Mouse (Mus musculus): ENCODE results near the gene Cradd. TPM values are rescaled to one million over a fixed set of nuclear protein-coding genes. Genes with fewer than 3 reads are reported as not detected.

The Cradd gene
- polyA plus RNA-seq, 1 experiment from 2014 or later = 9.8 TPM

DNA sequence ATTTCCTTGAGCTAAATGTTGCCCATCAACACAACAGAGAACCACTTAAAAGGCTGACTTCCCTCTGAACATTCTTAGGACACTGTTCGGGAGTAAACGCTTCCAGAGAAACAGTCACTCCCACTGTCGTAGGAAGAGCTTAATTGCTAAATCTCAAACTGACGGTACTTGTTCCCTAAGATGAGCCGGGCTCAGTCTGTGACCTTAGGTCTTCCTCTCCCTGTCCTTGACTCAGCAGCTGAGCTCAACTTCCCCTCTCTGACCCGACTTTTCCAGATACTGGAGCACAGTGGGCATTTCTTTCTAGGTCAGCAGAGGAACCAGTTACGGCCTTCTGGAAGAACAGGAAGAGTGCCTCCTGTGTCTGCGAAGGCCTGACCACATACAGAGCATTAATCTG lies 87.7 kb downstream of the Cradd start:
- Histone ChIP-seq H3K4me2 (replicated peaks; ENCODE audit: low read depth) (no peak overlapping the region), H3K27ac (replicated peaks) (no peak overlapping the region), H3K27me3 (ENCODE audit: control insufficient read depth, insufficient read depth, low read length) (no peaks in the 10 kb centered on the region), H3K9ac (ENCODE audit: low read length) (no peak overlapping the region), H3K9me3 (ENCODE audit: control insufficient read depth, low read length) (no peaks in the 10 kb centered on the region), H3K36me3 (ENCODE audit: control insufficient read depth, insufficient read depth, low read length) (no peaks in the 10 kb centered on the region), H3K4me1 (replicated peaks; ENCODE audit: control insufficient read depth, insufficient read depth) (no peaks in the 10 kb centered on the region), H3K4me3 (ENCODE audit: low read depth, low read length) (no peak overlapping the region)
- DNase-seq (ENCODE audit: low spot score) = no peak
- 0 out of 2 replicates have a peak, but pooled peaks have one; percentile 21 for ATAC-seq (ENCODE audit: low FRiP score, low TSS enrichment)
- TF ChIP-seq CTCF (IDR thresholded peaks at IDR 0.05; ENCODE audit: low read depth) (no peak), EP300 (optimal IDR thresholded peaks at IDR 0.05) (no peak)
- WGBS = 45% methylated on average over 8 of the region's 8 CpGs

DNA sequence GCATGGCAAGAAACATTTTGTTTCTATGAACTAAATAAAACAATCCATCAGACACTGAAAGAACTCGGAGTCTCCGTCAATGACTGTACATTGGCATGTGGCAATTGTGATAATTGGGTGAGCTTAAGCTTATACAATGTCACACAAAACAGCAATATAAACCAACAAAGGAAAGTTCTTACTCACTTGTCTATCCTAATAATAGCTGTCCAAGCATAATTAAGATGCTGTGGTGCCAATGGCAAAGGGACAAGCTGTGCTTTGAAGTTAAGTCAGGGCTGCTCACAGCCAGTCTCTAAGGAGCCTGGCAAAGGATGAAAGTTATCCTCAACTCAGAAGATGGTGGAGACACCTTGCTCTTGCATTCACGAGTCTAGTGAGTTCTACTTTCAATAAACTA lies 89.3 kb downstream of the Cradd start:
- Histone ChIP-seq H3K36me3 (ENCODE audit: control insufficient read depth, insufficient read depth, low read length) (no peaks in the 10 kb centered on the region), H3K4me2 (replicated peaks; ENCODE audit: low read depth) (no peak overlapping the region), H3K4me3 (ENCODE audit: low read depth, low read length) (no peak overlapping the region), H3K9me3 (ENCODE audit: control insufficient read depth, low read length) (no peaks in the 10 kb centered on the region), H3K4me1 (replicated peaks; ENCODE audit: control insufficient read depth, insufficient read depth) (no peaks in the 10 kb centered on the region), H3K27ac (replicated peaks) (no peak overlapping the region), H3K27me3 (ENCODE audit: control insufficient read depth, insufficient read depth, low read length) (no peaks in the 10 kb centered on the region), H3K9ac (ENCODE audit: low read length) (no peak overlapping the region)
- DNase-seq (ENCODE audit: low spot score) (no peak), ATAC-seq (ENCODE audit: low FRiP score, low TSS enrichment) (no peak)
- TF ChIP-seq CTCF (IDR thresholded peaks at IDR 0.05; ENCODE audit: low read depth) (no peak), EP300 (optimal IDR thresholded peaks at IDR 0.05) (no peak)
- WGBS = 54% methylated on average over 3 of the region's 3 CpGs

DNA sequence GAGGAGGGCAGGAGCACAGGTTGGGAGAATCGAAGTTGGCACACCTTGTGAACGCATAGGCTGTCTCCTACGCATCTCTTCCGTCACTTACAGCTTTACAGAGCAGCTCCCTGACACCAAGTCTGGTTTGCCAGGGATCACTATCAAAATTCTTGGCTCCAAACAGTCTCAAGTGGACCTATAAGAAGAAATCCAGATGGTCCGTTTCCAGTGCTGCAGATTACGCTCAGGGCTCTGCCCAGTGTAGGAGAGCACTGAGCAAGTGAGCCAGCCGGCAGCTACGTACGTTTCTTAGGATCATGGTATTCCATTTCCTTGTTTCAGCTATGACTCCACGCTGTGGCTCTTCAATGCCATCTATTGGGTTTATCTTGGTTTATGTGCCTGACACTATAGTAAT lies 90.9 kb downstream of the Cradd start:
- no peaks in the 10 kb centered on the region for H3K4me1 ChIP-seq (replicated peaks; ENCODE audit: control insufficient read depth, insufficient read depth)
- WGBS = 70% methylated on average over 10 of the region's 10 CpGs
- DNase-seq (ENCODE audit: low spot score) (no peak), ATAC-seq (ENCODE audit: low FRiP score, low TSS enrichment) (no peak)
- no peak overlapping the region for H3K27ac ChIP-seq (replicated peaks)
- no peak overlapping the region for H3K4me3 ChIP-seq (ENCODE audit: low read depth, low read length)
- no peaks in the 10 kb centered on the region for H3K36me3 ChIP-seq (ENCODE audit: control insufficient read depth, insufficient read depth, low read length)
- no peak overlapping the region for H3K9ac ChIP-seq (ENCODE audit: low read length)
- H3K9me3 ChIP-seq (ENCODE audit: control insufficient read depth, low read length) = no peaks in the 10 kb centered on the region
- TF ChIP-seq EP300 (optimal IDR thresholded peaks at IDR 0.05) = no peak
- TF ChIP-seq CTCF (IDR thresholded peaks at IDR 0.05; ENCODE audit: low read depth) = no peak
- H3K27me3 ChIP-seq (ENCODE audit: control insufficient read depth, insufficient read depth, low read length) = no peaks in the 10 kb centered on the region
- H3K4me2 ChIP-seq (replicated peaks; ENCODE audit: low read depth) = no peak overlapping the region

DNA sequence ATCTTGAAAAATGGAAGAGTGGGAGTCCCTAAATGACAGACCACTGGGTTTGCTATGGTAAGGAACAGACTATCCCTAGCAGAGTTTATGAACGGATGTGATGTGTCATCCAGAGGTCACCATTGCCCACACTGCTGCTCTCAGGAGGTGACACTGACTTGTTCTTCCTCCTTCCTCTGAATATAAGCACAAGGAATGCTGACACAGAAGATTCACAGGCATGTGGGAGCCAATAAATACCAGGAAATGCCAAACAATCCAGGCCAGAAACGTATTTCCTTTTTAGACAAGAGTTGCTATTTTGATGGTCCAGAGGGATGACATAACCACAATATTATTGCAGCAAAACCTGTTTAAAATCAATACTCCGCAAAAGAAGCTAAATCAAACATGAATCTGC lies 91.4 kb downstream of the Cradd start:
- Histone ChIP-seq H3K27ac (replicated peaks) (no peak overlapping the region), H3K4me3 (ENCODE audit: low read depth, low read length) (no peak overlapping the region), H3K27me3 (ENCODE audit: control insufficient read depth, insufficient read depth, low read length) (no peaks in the 10 kb centered on the region), H3K9ac (ENCODE audit: low read length) (no peak overlapping the region), H3K36me3 (ENCODE audit: control insufficient read depth, insufficient read depth, low read length) (no peaks in the 10 kb centered on the region), H3K4me1 (replicated peaks; ENCODE audit: control insufficient read depth, insufficient read depth) (no peaks in the 10 kb centered on the region), H3K4me2 (replicated peaks; ENCODE audit: low read depth) (no peak overlapping the region), H3K9me3 (ENCODE audit: control insufficient read depth, low read length) (no peaks in the 10 kb centered on the region)
- ATAC-seq (ENCODE audit: low FRiP score, low TSS enrichment) (no peak; the same call in 1 of the 2 replicates), DNase-seq (ENCODE audit: low spot score) (no peak)
- no peak for TF ChIP-seq CTCF (IDR thresholded peaks at IDR 0.05; ENCODE audit: low read depth)
- TF ChIP-seq EP300 (optimal IDR thresholded peaks at IDR 0.05) = no peak
- WGBS = 46% methylated on average over 3 of the region's 3 CpGs

DNA sequence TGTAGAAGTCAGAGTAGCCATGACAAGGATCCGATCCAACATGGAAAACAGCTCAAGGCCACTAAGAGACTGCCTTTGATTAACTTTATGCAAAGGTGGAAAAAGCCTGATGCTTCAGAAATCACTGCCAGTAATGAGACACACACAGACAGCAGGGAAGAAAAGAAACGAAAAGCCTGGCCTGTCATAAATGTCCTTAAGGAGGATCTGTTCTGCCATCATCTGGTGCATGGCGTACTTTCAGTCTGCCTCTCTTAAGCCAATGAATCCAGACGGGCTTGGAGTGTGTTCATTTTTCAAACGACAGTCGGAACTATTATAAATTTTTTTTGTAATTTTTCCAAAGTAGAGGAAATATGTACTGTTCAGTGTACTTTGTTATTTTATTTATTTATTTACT lies 95.7 kb downstream of the Cradd start:
- no peaks in the 10 kb centered on the region for H3K4me1 ChIP-seq (replicated peaks; ENCODE audit: control insufficient read depth, insufficient read depth)
- no peaks in the 10 kb centered on the region for H3K36me3 ChIP-seq (ENCODE audit: control insufficient read depth, insufficient read depth, low read length)
- ATAC-seq (ENCODE audit: low FRiP score, low TSS enrichment) (no peak), DNase-seq (ENCODE audit: low spot score) (no peak)
- peak; percentile 46 for TF ChIP-seq CTCF (IDR thresholded peaks at IDR 0.05; ENCODE audit: low read depth)
- TF ChIP-seq EP300 (optimal IDR thresholded peaks at IDR 0.05) = no peak
- H3K9me3 ChIP-seq (ENCODE audit: control insufficient read depth, low read length) = no peaks in the 10 kb centered on the region
- H3K27ac ChIP-seq (replicated peaks) = no peak overlapping the region
- H3K9ac ChIP-seq (ENCODE audit: low read length) = no peak overlapping the region
- no peak overlapping the region for H3K4me2 ChIP-seq (replicated peaks; ENCODE audit: low read depth)
- H3K4me3 ChIP-seq (ENCODE audit: low read depth, low read length) = no peak overlapping the region
- H3K27me3 ChIP-seq (ENCODE audit: control insufficient read depth, insufficient read depth, low read length) = no peaks in the 10 kb centered on the region
- WGBS = 60% methylated on average over 6 of the region's 6 CpGs

DNA sequence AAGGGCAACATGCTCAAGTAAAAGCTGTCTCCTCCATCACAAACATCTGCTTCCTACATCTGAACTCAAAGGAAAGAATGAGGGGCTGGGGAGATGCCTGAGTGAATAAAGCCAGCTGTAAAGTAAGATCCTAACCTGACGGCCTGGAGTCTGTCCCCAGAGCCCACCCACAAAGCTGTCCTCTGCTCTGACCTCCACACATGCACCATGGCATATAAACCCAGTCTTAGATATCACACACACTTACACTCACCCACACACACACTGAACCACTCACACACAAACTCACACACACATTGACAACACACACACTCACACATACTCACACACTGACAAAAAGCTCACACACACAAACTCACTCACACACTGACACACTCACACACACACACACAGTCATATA lies 96.3 kb downstream of the Cradd start:
- TF ChIP-seq CTCF (IDR thresholded peaks at IDR 0.05; ENCODE audit: low read depth) (no peak), EP300 (optimal IDR thresholded peaks at IDR 0.05) (no peak)
- Histone ChIP-seq H3K27ac (replicated peaks) (no peak overlapping the region), H3K9ac (ENCODE audit: low read length) (no peak overlapping the region), H3K27me3 (ENCODE audit: control insufficient read depth, insufficient read depth, low read length) (no peaks in the 10 kb centered on the region), H3K4me2 (replicated peaks; ENCODE audit: low read depth) (no peak overlapping the region), H3K9me3 (ENCODE audit: control insufficient read depth, low read length) (no peaks in the 10 kb centered on the region), H3K4me3 (ENCODE audit: low read depth, low read length) (no peak overlapping the region), H3K4me1 (replicated peaks; ENCODE audit: control insufficient read depth, insufficient read depth) (no peaks in the 10 kb centered on the region), H3K36me3 (ENCODE audit: control insufficient read depth, insufficient read depth, low read length) (no peaks in the 10 kb centered on the region)
- DNase-seq (ENCODE audit: low spot score) (no peak), ATAC-seq (ENCODE audit: low FRiP score, low TSS enrichment) (no peak)
- WGBS = 58% methylated on average over 1 of the region's 1 CpGs
